Mouse (Mus musculus) thymus, adult 18-20 months (tissue): Measurements from ENCODE around the gene Fam20a.
"Not testable (repeated sequence)": the region's sequence is repeated elsewhere in the genome, so short reads cannot be mapped to it uniquely, and the experiment has no call there.

ENCODE experiments used
- DNase-seq, 2 experiments: peaks; one replicate each; pipeline ENCODE4 v3.0.0; 2022; ENCODE audit warnings: mixed read lengths in 2 of 2

Fam20a gene

GRCm38 (mm10) chr11:109676621-109677373 is 45.3 kb downstream of the Fam20a start:
- no peak for DNase-seq

GRCm38 (mm10) chr11:109675771-109676170 is 46.3 kb downstream of the Fam20a start:
- DNase-seq = no peak

GRCm38 (mm10) chr11:109675208-109675607 is 46.9 kb downstream of the Fam20a start:
- DNase-seq = no peak

GRCm38 (mm10) chr11:109674542-109674941 is 47.5 kb downstream of the Fam20a start:
- no peak for DNase-seq

DNA sequence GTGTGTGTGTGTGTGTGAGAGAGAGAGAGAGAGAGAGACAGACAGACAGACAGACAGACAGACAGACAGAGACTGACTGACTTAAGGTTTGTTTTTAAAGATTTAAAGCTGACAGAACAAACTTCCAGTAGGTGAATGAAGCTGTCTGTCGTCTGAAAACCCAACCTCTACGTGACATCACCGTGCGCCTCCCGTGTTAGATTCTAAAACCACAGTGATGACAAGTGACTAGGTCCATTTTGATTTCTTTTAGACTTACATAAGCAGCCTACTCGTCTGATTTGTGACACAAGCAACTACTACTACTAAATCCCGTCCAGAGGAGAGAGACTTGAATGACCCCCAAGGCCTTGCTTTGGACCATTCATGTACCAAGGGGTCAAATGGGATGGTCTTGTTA is 48.3 kb downstream of the Fam20a start:
- DNase-seq = no peak

GRCm38 (mm10) chr11:109672881-109673739 is 49.0 kb downstream of the Fam20a start:
- DNase-seq = no peak

- DNase-seq = no peak
These were observed 49.7 kb downstream of the Fam20a start for GRCm38 (mm10) chr11:109672396-109672795.

GRCm38 (mm10) chr11:109672021-109672324 is 50.1 kb downstream of the Fam20a start:
- no peak for DNase-seq

- DNase-seq = no peak
These were observed 50.7 kb downstream of the Fam20a start for GRCm38 (mm10) chr11:109671136-109672020.

GRCm38 (mm10) chr11:109670026-109670916 is 51.8 kb downstream of the Fam20a start:
- DNase-seq = no peak

GRCm38 (mm10) chr11:109669149-109669708 is 52.9 kb downstream of the Fam20a start:
- no peak for DNase-seq

DNA sequence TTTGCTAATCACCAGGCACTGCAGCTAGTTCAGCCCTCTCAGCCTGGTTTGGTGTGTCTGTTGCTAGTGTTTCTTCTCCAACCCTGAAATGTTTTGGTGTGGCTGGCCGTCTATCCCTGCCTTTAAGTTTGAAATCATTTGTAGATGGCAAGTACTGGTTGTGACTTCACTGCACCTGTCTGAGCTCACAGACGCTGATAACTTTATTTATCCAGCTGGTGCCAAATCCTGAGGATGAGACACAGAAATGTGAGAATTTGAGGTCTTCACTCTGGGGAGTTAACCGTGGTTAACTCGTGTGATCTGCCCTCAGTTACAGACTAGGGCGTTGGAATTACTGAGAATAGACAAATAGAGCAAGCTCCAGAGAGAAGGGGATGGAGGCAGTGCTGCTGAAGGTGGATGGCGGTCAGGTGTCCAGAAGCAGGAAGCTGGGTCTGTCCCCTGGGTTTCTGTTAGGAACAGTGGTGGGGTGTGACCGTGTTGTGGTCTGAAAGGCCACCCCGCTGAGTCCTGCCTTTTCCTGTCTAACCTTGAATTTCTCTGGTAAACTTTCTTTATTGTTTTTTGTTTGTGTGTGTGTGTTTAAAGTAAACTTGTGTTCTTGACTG is 53.9 kb downstream of the Fam20a start:
- DNase-seq = no peak

GRCm38 (mm10) chr11:109667371-109667770 is 54.7 kb downstream of the Fam20a start:
- DNase-seq = no peak

GRCm38 (mm10) chr11:109666411-109666810 is 55.7 kb downstream of the Fam20a start:
- no peak for DNase-seq

- DNase-seq = no peak
These were observed 56.7 kb downstream of the Fam20a start for GRCm38 (mm10) chr11:109665424-109665823.

DNA sequence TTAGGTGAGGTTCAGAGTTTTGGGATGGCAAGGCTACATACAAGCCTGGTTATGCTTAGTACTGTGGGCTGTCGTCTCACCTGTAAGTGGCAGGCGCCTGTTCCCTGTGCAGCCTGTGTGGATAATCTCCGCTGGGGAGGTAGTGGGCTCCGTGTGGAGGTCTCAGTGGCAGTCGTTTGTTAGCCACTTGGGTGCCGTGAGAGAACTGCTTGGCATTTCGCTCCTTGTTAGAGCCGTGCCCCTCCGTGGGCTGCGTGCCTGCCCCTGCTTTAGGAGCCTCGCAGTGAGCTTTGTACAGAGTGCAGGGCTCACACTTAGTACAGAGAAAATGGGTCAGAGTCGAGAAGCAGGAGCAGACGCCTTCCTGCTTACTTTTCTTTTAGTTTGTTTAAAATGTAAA is 57.8 kb downstream of the Fam20a start:
- no peak for DNase-seq

DNA sequence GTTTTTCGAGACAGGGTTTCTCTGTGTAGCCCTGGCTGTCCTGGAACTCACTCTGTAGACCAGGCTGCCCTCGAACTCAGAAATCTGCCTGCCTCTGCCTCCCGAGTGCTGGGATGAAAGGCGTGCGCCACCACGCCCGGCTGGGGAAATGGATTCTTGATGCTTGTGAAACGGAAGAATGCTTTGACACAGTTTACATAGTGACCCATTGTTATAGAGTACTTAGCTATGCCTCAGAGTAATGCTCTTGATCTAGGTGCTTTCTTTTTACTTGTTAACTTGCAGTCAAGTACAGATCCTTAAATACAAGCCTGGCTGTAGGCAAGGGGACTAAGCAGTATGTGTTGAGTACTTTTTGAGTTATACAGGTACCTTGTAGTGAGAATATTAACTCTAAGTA is 61.6 kb downstream of the Fam20a start:
- not testable (repeated sequence) for DNase-seq

DNA sequence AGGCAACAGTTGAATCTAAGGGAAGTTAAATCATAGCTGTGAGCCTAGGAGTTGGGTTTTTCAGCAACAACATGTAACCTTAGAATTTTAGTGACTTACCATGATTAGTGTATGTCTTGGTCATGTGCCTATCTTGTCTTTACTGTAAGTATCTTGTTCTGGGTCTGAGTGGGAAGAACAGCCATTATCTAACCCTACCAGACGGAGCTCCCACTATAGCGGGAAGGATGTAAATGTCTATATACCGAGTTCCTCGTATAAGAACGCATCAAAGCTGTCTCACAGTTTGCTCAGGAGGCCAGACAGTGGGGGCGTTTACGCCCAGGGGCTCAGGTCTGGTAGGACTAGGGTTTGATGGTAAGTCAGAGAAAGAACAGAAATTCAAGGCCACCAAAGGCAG is 65.8 kb downstream of the Fam20a start:
- DNase-seq = no peak

DNA sequence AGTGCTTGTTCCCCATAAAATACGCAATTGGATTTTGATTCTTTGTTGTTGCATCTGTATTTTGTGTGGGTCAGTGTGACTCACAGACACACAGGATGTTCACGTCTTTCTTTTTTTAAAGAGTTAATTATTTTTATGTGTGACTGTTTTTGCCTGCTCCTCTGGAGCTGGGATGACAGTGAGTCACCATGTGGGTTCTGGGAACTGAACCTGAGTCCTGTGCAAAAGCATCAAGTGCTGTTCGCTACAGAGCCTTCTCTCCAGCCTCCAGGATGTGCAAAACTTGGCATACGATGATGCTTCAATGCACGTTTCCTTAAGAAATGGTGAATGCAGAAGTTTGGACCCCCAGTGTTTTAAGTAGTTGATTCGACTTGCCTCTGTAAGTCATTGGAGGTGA is 67.5 kb downstream of the Fam20a start:
- DNase-seq = no peak

- no peak for DNase-seq
These were observed 68.9 kb downstream of the Fam20a start for GRCm38 (mm10) chr11:109653201-109653600.

- no peak for DNase-seq
These were observed 69.6 kb downstream of the Fam20a start for GRCm38 (mm10) chr11:109652505-109652904.
